Mouse (Mus musculus) embryo, embryonic 10.5 days (tissue): ENCODE results near the gene Frmd4a.

ENCODE experiments used
- DNase-seq: peaks from one replicate; pipeline ENCODE4 v3.0.0-alpha.2; 2015; ENCODE audit warnings: low spot score

Gene Frmd4a

GRCm38 (mm10) chr2:4290475-4290874 is 273.0 kb downstream of the Frmd4a start:
- DNase-seq: no peak

GRCm38 (mm10) chr2:4291100-4291499 is 273.6 kb downstream of the Frmd4a start:
- DNase-seq: no peak

- DNase-seq: no peak
Observed at GRCm38 (mm10) chr2:4291671-4292070, 274.2 kb downstream of the Frmd4a start.

GRCm38 (mm10) chr2:4293726-4294125 is 276.2 kb downstream of the Frmd4a start:
- no peak for DNase-seq

GRCm38 (mm10) chr2:4295641-4296040 is 278.1 kb downstream of the Frmd4a start:
- DNase-seq: no peak

GRCm38 (mm10) chr2:4296881-4297280 is 279.4 kb downstream of the Frmd4a start:
- no peak for DNase-seq

- DNase-seq: peak; percentile 96
Observed at GRCm38 (mm10) chr2:4298325-4299215, 281.1 kb downstream of the Frmd4a start.

GRCm38 (mm10) chr2:4299593-4299992 is 282.1 kb downstream of the Frmd4a start:
- no peak for DNase-seq

GRCm38 (mm10) chr2:4300383-4300811 is 282.9 kb downstream of the Frmd4a start:
- DNase-seq: peak; percentile 73

GRCm38 (mm10) chr2:4300816-4301215 is 283.3 kb downstream of the Frmd4a start:
- DNase-seq: no peak

- DNase-seq: no peak
Observed at GRCm38 (mm10) chr2:4301256-4301655, 283.7 kb downstream of the Frmd4a start.

GRCm38 (mm10) chr2:4301692-4302091 is 284.2 kb downstream of the Frmd4a start:
- DNase-seq: no peak

GRCm38 (mm10) chr2:4302119-4302518 is 284.6 kb downstream of the Frmd4a start:
- DNase-seq: no peak

GRCm38 (mm10) chr2:4307076-4307475 is 289.6 kb downstream of the Frmd4a start:
- no peak for DNase-seq

- DNase-seq: no peak
Observed at GRCm38 (mm10) chr2:4314545-4314944, 297.0 kb downstream of the Frmd4a start.

- DNase-seq: peak; percentile 62
Observed at GRCm38 (mm10) chr2:4316589-4316988, 299.1 kb downstream of the Frmd4a start.

- DNase-seq: no peak
Observed at GRCm38 (mm10) chr2:4318134-4318533, 300.6 kb downstream of the Frmd4a start.

GRCm38 (mm10) chr2:4326241-4327010 is 308.9 kb downstream of the Frmd4a start:
- DNase-seq: no peak

- DNase-seq: no peak
Observed at GRCm38 (mm10) chr2:4327011-4327340, 309.5 kb downstream of the Frmd4a start.

GRCm38 (mm10) chr2:4332441-4332840 is 314.9 kb downstream of the Frmd4a start:
- no peak for DNase-seq

GRCm38 (mm10) chr2:4334201-4334600 is 316.7 kb downstream of the Frmd4a start:
- DNase-seq: no peak

GRCm38 (mm10) chr2:4334936-4335335 is 317.4 kb downstream of the Frmd4a start:
- no peak for DNase-seq

- DNase-seq: no peak
Observed at GRCm38 (mm10) chr2:4335881-4336280, 318.4 kb downstream of the Frmd4a start.
